Mouse (Mus musculus) bone marrow macrophage, adult 2 months (primary cell): ENCODE measurements around the gene Rita1.

ENCODE experiments used
- CTCF ChIP-seq: IDR thresholded peaks from 2 replicates; pipeline ENCODE4 v1.5.1; 2012; ENCODE audit warnings: low read depth, mild to moderate bottlenecking, low read length, moderate library complexity
- POLR2A ChIP-seq: IDR thresholded peaks from 2 replicates; pipeline ENCODE4 v1.6.1; 2012; ENCODE audit warnings: mild to moderate bottlenecking, low read depth, low read length, borderline replicate concordance

DNA sequence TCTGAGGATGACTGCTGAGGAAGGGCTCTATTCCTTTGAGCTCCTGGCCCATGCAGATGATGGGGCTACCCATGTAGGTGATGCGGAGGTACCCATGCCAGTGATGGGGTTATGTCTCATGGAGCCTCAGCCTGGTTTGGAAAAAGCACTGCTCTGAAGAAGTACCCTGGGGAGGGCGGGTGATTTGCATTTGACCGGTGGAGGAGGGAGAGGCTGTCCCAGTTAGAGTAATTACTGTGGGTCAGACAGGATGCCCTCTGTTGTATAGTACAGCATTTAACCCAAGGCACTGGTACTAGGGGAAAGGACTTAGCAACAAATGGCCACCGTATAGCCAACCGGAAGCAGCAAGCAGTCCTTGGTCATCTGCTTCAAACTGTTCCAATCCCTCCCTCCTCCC lies 22.5 kb upstream of the Rita1 start:
- TF ChIP-seq POLR2A (no peak), CTCF (no peak)
